Mouse (Mus musculus) embryonic facial prominence, embryonic 15.5 days (tissue): ENCODE measurements around the gene Arhgap42. TPM values are rescaled to one million over a fixed set of nuclear protein-coding genes. Genes with fewer than 3 reads are reported as not detected.

Source experiments
- ATAC-seq: fragments of 200-750 bp; cut with Nextera tagmentation; 2 replicates; pipeline ENCODE4 v1.8.0; 2017; ENCODE audit warnings: low read depth, moderate TSS enrichment; ENCODE audit not compliant: insufficient number of reproducible peaks, low FRiP score, low TSS enrichment
- H3K27ac ChIP-seq: fragments of 300-500 bp; sonication (generic); replicated peaks from 2 replicates; pipeline ENCODE4 v1.5.1; 2015; ENCODE audit warnings: mild to moderate bottlenecking, inconsistent platforms
- H3K27me3 ChIP-seq: fragments of 300-500 bp; sonication (generic); 2 replicates; pipeline ENCODE4 v1.6.1; 2015; ENCODE audit warnings: inconsistent platforms
- H3K36me3 ChIP-seq: fragments of 300-500 bp; sonication (generic); 2 replicates; pipeline ENCODE4 v1.6.1; 2015; ENCODE audit warnings: mild to moderate bottlenecking, inconsistent platforms
- H3K4me1 ChIP-seq: fragments of 300-500 bp; sonication (generic); 2 replicates; pipeline ENCODE4 v1.6.1; 2015; ENCODE audit warnings: inconsistent platforms
- H3K4me2 ChIP-seq: fragments of 300-500 bp; sonication (generic); replicated peaks from 2 replicates; pipeline ENCODE4 v1.6.1; 2015; ENCODE audit warnings: mild to moderate bottlenecking, inconsistent platforms
- H3K4me3 ChIP-seq: fragments of 300-500 bp; sonication (generic); replicated peaks from 2 replicates; pipeline ENCODE4 v1.5.1; 2015; ENCODE audit warnings: mild to moderate bottlenecking, inconsistent platforms
- H3K9ac ChIP-seq: fragments of 300-500 bp; sonication (generic); 2 replicates; pipeline ENCODE4 v1.6.1; 2015; ENCODE audit warnings: inconsistent platforms
- H3K9me3 ChIP-seq: fragments of 300-500 bp; sonication (generic); replicated peaks from 2 replicates; pipeline ENCODE4 v1.6.1; 2016; ENCODE audit warnings: inconsistent platforms
- WGBS: fragments of 180-500 bp; shearing (Covaris S2); methylation state at CpG from one replicate; pipeline ENCODE4 v1.1.7; 2015; 5-methylcytosine and 5-hydroxymethylcytosine counted together
- polyA plus RNA-seq: library from polyadenylated mRNA; unstranded; fragments of >200 nt; fragmentation: Nextera tagmentation; extraction: Ambion mirVana; gene quantifications from 2 replicates; pipeline ENCODE4 v1.2.1, GENCODE M21; 2015

Arhgap42 gene
- polyA plus RNA-seq, 1 experiment from 2014 or later: 54.5 TPM

DNA sequence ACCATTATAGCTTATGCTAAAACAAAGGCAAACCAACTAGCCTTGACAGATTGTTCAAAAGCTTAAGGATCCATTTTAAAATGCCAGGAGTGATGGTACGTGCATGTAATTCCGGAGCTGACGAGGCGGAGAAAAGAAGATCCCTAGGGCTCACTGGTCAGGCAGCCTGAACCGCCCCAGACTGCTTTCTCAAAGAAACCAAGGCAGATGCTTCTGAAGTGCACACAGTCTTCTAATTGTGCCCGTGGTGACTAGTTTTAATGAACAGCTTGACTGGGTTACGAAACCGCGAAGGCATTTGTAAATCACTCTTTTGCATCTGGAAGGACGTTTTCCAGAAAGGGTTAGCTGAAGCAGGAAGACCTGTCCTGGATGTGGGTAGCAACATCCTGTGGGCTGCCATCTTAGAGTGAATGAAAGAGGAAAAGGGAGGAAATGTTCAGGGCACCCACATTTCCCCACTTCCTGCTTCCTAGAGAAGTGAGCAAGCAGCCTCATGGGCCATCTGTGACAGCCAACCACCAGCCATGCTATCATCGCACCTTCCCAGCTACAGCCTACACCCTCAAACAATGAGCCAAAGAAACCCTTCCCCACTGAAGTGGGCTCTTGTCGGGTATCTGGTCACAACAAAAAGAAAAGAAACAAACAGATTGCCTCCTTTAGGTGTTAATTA lies 137.3 kb downstream of the Arhgap42 start:
- ATAC-seq: no peak
- Histone ChIP-seq H3K27ac (no peak overlapping the region), H3K4me1 (no peaks in the 10 kb centered on the region), H3K9me3 (no peaks in the 10 kb centered on the region), H3K4me3 (no peak overlapping the region), H3K9ac (no peak overlapping the region), H3K4me2 (no peak overlapping the region), H3K36me3 (no peaks in the 10 kb centered on the region), H3K27me3 (no peaks in the 10 kb centered on the region)
- 68% methylated on average over 12 of the region's 12 CpGs for WGBS

DNA sequence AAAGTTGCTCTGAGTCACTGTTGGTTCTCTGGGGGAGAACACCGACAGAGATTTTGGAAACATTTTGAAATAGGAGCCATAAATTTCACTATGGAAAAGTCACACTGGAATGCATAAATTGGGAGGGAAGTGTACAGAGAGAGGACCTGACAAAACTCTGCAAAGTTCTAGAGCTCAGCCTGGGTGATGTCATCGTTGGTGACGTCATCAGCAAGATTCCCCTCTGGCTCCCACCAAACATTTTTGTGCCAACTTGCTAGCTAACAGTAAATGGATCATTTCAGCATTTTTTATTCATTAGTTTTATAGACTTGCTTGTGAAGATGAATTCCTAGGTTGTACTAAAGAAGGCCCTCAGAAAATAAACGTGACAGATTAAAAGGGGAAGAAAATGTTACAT lies 137.8 kb downstream of the Arhgap42 start:
- H3K9ac ChIP-seq: no peak overlapping the region
- H3K4me1 ChIP-seq: no peaks in the 10 kb centered on the region
- H3K9me3 ChIP-seq: no peaks in the 10 kb centered on the region
- ATAC-seq: no peak
- no peak overlapping the region for H3K4me3 ChIP-seq
- 0 out of 2 replicates have a peak overlapping the region, but pooled peaks have one; percentile 34 for H3K27ac ChIP-seq
- 56% methylated on average over 4 of the region's 4 CpGs for WGBS
- no peak overlapping the region for H3K4me2 ChIP-seq
- no peaks in the 10 kb centered on the region for H3K36me3 ChIP-seq
- H3K27me3 ChIP-seq: no peaks in the 10 kb centered on the region

DNA sequence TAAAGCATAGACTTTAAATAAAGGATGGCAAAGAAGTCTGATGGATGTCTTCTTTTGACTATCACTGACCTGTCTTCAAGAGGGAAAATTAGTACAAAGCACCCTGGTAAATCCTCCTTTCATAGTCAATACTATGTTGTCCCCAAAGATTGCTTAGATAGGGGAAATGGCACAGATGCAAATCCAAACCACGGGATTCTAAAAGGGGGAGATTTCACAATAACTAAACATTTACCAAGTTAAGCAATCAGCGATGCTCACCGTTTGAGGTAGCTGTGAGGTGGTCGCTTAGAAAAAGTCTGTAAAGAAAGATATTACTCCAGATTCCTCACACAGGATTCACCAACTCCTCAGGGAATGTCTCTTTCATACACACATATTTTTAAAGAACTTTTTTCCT lies 141.1 kb downstream of the Arhgap42 start:
- H3K4me1 ChIP-seq: no peaks in the 10 kb centered on the region
- WGBS: 86% methylated on average over 4 of the region's 4 CpGs
- no peak overlapping the region for H3K9ac ChIP-seq
- no peak overlapping the region for H3K4me3 ChIP-seq
- no peak overlapping the region for H3K27ac ChIP-seq
- no peaks in the 10 kb centered on the region for H3K27me3 ChIP-seq
- no peaks in the 10 kb centered on the region for H3K36me3 ChIP-seq
- no peak for ATAC-seq
- H3K9me3 ChIP-seq: no peaks in the 10 kb centered on the region
- no peak overlapping the region for H3K4me2 ChIP-seq

DNA sequence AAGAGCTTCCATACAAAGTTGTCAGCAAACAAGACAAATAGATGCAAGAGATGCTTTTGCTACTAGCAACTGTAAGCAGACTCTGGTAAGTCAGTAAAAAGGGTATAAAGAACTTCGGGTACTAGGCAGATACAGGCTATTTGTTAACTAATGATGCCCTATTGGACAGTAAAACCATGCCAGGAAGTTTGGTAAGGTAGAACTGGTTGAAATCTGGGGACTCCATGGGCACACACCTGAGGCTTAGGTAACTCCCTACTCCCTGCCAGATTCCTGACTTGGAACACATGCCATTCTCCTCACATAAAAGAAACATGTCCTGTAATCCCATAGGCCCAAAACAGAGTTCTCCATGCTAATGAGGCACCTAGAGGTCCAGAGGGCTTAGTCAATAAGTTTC lies 142.1 kb downstream of the Arhgap42 start:
- H3K4me3 ChIP-seq: no peak overlapping the region
- H3K4me1 ChIP-seq: no peaks in the 10 kb centered on the region
- H3K9ac ChIP-seq: no peak overlapping the region
- H3K4me2 ChIP-seq: no peak overlapping the region
- H3K36me3 ChIP-seq: no peaks in the 10 kb centered on the region
- WGBS: 90% methylated on average over 1 of the region's 1 CpGs
- ATAC-seq: no peak
- no peaks in the 10 kb centered on the region for H3K9me3 ChIP-seq
- no peak overlapping the region for H3K27ac ChIP-seq
- H3K27me3 ChIP-seq: no peaks in the 10 kb centered on the region

DNA sequence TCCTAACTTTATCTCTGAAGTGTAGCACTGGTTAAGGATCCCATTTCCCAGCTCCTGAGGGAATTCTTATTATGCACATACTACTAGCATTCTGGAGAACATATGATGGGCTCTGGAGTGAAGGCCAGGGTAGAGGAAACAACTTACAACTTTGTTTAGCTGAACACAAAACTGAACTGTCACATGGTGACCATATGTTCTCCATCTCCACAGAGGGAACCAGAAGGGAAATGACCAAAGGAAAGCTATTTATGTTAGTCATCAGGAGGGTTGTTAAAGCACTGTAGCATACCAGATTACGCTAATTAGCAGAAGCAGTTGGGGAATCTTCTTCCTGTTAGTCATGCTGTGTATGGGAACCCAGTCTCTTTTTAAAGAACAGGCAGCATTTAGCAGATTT lies 145.8 kb downstream of the Arhgap42 start:
- Histone ChIP-seq H3K9ac (no peak overlapping the region), H3K4me2 (no peak overlapping the region), H3K4me3 (no peak overlapping the region), H3K36me3 (no peaks in the 10 kb centered on the region), H3K27me3 (no peaks in the 10 kb centered on the region), H3K4me1 (no peaks in the 10 kb centered on the region), H3K27ac (0 out of 2 replicates have a peak overlapping the region, but pooled peaks have one; percentile 17), H3K9me3 (no peaks in the 10 kb centered on the region)
- WGBS: 44% methylated on average over 1 of the region's 1 CpGs
- peak; percentile 84 for ATAC-seq

DNA sequence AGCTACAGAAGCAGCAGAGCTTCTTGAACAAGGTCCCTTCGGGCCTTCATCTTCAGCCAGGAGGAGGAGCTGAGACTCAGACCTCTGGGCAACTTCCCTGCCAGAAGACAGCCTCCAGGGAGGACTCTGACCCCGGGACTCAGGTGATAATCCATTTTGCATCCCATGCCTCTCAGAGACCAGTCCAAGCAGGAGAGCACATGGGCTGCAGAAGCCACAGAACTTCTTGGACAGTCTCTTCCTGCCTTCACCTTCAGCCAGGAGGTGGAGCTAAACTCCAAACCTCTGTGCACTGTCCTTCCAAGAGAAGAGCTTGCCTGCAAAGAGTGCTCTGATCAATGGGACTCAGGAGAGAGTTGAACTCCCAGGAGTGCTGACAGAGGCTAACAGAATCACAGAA lies 155.5 kb downstream of the Arhgap42 start:
- ATAC-seq: no peak; the same call in 1 of the 2 replicates
- Histone ChIP-seq H3K27ac (no peak overlapping the region), H3K27me3 (no peaks in the 10 kb centered on the region), H3K4me3 (no peak overlapping the region), H3K36me3 (no peaks in the 10 kb centered on the region), H3K4me1 (no peaks in the 10 kb centered on the region), H3K4me2 (no peak overlapping the region), H3K9me3 (no peaks in the 10 kb centered on the region), H3K9ac (no peak overlapping the region)
- WGBS: 69% methylated on average over 2 of the region's 2 CpGs

DNA sequence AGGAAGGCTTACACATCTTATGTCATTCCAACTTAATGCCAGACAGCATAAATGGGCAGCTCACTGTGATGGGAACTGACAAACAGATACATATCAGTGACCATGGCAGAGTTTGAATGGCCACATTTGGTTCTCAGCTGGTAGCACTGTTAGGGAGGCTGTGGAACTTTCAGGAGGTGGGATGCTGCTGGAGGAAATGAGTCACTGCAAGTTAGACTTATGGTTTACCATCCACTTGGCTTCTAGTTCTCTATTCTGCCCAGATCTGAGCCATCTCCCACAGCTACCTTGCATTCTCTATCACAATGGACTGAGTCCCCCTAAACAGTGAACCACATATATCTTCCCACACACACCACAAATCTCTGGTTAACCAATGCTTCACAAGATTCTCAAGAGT lies 186.0 kb downstream of the Arhgap42 start:
- H3K27me3 ChIP-seq: no peaks in the 10 kb centered on the region
- no peak for ATAC-seq

DNA sequence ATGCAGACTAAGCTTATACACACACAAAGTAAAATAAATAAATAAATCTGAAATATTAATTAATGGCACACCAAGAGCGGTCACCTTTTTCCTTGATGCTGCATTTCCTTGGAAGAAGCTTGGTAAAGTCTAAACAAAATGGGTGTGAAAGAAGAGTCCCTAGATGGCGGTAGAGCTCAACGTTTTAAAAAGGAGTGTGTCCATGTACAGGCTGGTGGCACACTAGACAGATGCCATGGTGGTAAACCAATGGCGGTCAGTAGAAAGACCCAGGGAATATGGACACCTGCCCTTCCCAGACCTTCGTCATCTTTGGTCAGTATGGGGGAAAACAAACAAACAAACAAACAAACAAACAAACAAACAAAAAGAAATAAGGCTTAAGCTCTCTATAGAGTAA lies 187.7 kb downstream of the Arhgap42 start:
- no peaks in the 10 kb centered on the region for H3K27me3 ChIP-seq
- no peak overlapping the region for H3K27ac ChIP-seq
- H3K36me3 ChIP-seq: 0 out of 2 replicates have a peak, but pooled peaks cover 2% of the 10 kb centered on the region
- no peak for ATAC-seq
- H3K4me1 ChIP-seq: no peaks in the 10 kb centered on the region
- no peak overlapping the region for H3K4me3 ChIP-seq
- no peak overlapping the region for H3K9ac ChIP-seq
- no peaks in the 10 kb centered on the region for H3K9me3 ChIP-seq
- no peak overlapping the region for H3K4me2 ChIP-seq
- WGBS: 47% methylated on average over 5 of the region's 5 CpGs

More for the DNA sequence above, 186.0 kb downstream of the Arhgap42 start:
- H3K36me3 ChIP-seq: peaks cover 6% of the 10 kb centered on the region; the same call in 1 of the 2 replicates
- H3K9ac ChIP-seq: no peak overlapping the region
- H3K9me3 ChIP-seq: no peaks in the 10 kb centered on the region
- no peaks in the 10 kb centered on the region for H3K4me1 ChIP-seq
- no peak overlapping the region for H3K27ac ChIP-seq
- no peak overlapping the region for H3K4me3 ChIP-seq
- no peak overlapping the region for H3K4me2 ChIP-seq

DNA sequence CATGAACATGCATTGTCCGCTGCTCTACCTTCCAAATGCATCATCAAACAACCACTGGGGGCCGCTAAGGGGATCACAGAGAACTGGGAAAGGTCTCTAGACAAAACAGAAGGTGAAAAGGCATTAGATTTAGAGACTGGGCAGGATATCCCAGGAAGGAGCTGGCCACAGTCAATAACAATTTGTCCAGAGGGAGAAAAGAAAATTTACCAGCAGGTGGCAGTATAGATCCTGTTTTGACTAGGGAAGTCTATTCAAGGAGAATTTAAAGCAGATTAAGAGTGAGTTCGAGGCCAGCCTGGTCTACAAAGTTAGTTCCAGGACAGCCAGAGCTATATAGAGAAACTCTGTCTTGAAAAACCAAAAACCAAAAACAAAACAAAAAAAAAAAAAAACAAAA lies 189.7 kb downstream of the Arhgap42 start:
- Histone ChIP-seq H3K4me2 (no peak overlapping the region), H3K4me1 (no peaks in the 10 kb centered on the region)

DNA sequence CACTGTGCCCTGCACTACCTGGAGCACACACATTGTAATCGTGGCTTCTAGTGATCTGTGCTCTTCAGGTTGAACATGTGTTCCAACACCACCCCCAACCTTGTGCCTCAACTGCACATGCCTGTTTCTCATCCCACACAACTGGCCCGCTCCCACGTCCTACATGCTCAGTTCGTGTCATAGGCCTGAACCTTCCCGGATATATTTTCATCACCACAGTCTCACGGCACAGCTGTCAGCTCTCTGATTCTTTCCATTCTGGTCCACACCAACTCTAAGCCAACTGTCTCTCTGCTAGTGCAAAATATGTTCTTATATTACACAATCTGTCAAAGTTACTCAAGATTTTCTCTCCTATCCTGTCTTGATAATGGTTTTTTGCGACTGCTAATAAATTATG lies 197.9 kb downstream of the Arhgap42 start:
- 88% methylated on average over 7 of the region's 7 CpGs for WGBS
- H3K27me3 ChIP-seq: no peaks in the 10 kb centered on the region
- no peak overlapping the region for H3K9ac ChIP-seq
- no peak overlapping the region for H3K4me3 ChIP-seq
- no peaks in the 10 kb centered on the region for H3K9me3 ChIP-seq
- no peak overlapping the region for H3K4me2 ChIP-seq
- no peaks in the 10 kb centered on the region for H3K4me1 ChIP-seq
- no peak overlapping the region for H3K27ac ChIP-seq
- ATAC-seq: no peak
- H3K36me3 ChIP-seq: 0 out of 2 replicates have a peak, but pooled peaks cover 5% of the 10 kb centered on the region

More for the DNA sequence above, 189.7 kb downstream of the Arhgap42 start:
- Histone ChIP-seq H3K4me3 (no peak overlapping the region), H3K9ac (no peak overlapping the region), H3K9me3 (no peaks in the 10 kb centered on the region), H3K36me3 (0 out of 2 replicates have a peak, but pooled peaks cover 8% of the 10 kb centered on the region), H3K27ac (no peak overlapping the region), H3K27me3 (no peaks in the 10 kb centered on the region)
- ATAC-seq: no peak
- 52% methylated on average over 3 of the region's 3 CpGs for WGBS

DNA sequence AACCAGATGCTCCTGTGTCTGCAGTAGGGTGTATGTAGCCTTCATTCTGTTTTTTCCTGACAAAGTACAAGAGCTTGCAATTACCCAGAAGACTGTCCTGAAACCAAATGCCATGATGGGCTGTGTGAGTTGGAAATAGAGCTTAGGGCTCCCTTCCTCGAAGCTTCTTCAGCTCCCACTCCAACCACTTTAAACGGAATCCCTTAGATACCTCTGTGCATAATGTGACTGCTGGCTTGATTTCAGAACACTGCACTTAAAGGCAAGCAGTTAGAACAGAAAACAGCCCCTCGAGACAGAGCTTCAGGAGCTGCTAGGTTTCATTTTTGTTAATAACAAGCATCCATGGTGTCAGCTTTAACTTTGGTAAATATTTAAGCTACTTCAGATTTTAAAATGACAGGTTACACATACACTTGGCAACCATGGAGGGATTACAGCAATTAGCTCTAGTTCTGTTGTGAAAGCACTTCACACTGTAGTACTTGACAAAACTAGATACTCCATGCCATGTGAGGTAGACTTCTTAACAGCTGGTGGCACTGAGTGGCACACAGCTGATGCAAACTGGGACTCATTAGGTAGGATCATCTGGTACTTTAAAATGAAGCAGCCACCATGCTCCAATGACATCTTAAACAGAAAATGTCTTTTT lies 201.8 kb downstream of the Arhgap42 start:
- no peak overlapping the region for H3K4me3 ChIP-seq
- H3K27me3 ChIP-seq: no peaks in the 10 kb centered on the region
- no peak for ATAC-seq
- no peaks in the 10 kb centered on the region for H3K4me1 ChIP-seq
- no peak overlapping the region for H3K27ac ChIP-seq
- 0 out of 2 replicates have a peak, but pooled peaks cover 5% of the 10 kb centered on the region for H3K36me3 ChIP-seq
- no peak overlapping the region for H3K4me2 ChIP-seq
- no peak overlapping the region for H3K9ac ChIP-seq
- 58% methylated on average over 3 of the region's 3 CpGs for WGBS
- no peaks in the 10 kb centered on the region for H3K9me3 ChIP-seq
